Mouse (Mus musculus) ES-CJ7 (cell line): ENCODE measurements around the gene Ace.
A peak's percentile ranks its signal among the peaks of the same experiment; 100 is the strongest.

ENCODE experiments used
- DNase-seq: peaks from one replicate; pipeline ENCODE4 v3.0.0; 2011; ENCODE audit warnings: low read depth, low spot score

Gene Ace

GRCm38 (mm10) chr11:105944770-105945672 is 22.7 kb upstream of the Ace start:
- no peak for DNase-seq

GRCm38 (mm10) chr11:105946694-105947154 is 21.0 kb upstream of the Ace start:
- DNase-seq = no peak

GRCm38 (mm10) chr11:105948255-105948654 is 19.5 kb upstream of the Ace start:
- DNase-seq = no peak

- DNase-seq = peak; percentile 81
These were observed 17.2 kb upstream of the Ace start for GRCm38 (mm10) chr11:105950519-105950918.

GRCm38 (mm10) chr11:105951601-105952044 is 16.1 kb upstream of the Ace start:
- no peak for DNase-seq

GRCm38 (mm10) chr11:105952111-105952510 is 15.6 kb upstream of the Ace start:
- DNase-seq = no peak

DNA sequence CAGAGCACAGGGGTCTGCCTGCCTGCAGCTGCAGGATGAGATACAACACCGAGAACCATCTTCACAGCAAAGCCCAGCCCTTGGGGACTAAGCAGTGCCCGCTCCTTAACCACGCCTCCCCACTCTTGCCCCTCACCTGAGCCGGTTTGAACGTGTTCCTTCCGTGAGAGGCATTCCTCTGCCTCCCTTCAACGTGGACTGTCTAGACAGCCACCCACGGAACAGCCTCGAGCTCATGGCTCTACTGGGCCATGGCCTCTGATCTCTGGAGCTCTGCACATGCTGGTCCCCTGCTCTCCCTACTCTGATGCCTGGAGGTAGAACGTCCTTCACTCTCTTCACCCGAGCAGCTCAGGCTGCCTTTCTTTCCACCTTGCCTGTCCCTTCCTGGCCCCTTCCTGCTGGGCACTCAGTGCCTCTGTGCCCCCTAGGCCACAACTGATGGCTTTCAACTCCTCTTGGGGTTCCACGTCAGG is 14.8 kb upstream of the Ace start, which contains the start of gene Cyb561:
Gene Cyb561, minus strand, starts transcription at position 426 of the 476 bp plus-strand sequence.
- DNase-seq = peak; percentile 45

DNA sequence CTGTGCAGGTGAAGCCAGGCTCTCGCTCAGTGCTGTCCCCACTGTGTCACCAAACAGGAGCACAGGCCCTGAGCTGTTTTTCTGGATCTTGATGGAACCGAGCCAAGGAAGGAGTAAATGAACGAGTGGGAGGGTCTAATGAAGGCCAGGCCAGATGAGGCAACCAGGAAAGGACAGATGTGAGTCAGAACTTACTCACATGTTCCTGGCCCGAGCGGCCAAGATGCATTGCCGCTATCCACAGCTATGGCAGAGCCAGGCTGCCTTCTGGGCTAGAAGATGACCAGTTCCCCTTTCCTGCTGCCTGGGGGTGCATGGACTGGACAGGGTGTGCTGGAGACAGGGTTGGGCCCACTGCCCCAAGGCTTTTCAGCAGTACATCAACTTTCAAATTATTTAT is 14.3 kb upstream of the Ace start:
- no peak for DNase-seq

- DNase-seq = peak; percentile 65
These were observed 11.8 kb upstream of the Ace start for GRCm38 (mm10) chr11:105955815-105956430.

DNA sequence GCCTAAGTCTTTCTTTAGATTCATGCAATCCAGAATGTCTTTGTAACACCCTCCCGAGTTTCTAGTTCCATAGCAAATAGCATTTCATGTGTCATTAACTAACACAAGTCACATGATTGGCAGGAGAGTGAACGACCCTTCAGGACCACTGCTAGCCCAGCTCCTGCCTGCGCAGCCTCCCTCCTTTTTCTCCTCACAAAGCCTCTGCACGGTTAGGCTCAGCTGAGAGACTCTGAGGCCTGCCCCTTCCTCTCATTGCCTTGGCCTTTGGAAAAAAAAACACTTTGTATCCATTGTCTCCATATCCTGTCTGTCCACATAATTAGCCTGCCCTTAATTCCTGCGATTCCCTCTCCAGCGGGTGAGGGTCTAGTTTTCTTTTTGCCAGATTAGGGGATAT is 10.2 kb upstream of the Ace start:
- no peak for DNase-seq

GRCm38 (mm10) chr11:105958566-105958965 is 9.2 kb upstream of the Ace start:
- no peak for DNase-seq

DNA sequence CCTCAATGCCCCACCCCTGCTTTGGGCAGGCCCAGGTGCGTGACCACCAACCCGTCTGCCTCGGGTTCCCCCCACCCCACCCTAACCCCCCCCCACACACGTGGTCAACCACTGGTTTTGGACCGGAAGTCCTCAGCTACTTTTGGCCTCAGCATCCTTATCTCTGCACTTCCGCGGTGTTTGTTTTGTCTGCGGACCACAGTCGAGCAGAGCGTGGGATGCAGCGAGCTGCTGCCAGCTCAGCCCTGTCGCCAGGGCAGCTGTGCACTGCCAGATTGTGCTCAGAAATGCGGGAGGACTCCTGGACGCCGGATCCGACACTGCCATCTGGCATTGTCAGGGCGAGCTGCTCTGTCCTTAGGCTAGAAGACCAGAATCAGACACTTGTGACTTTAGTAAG is 8.4 kb upstream of the Ace start:
- no peak for DNase-seq

GRCm38 (mm10) chr11:105964691-105965090 is 3.1 kb upstream of the Ace start:
- peak; percentile 74 for DNase-seq

DNA sequence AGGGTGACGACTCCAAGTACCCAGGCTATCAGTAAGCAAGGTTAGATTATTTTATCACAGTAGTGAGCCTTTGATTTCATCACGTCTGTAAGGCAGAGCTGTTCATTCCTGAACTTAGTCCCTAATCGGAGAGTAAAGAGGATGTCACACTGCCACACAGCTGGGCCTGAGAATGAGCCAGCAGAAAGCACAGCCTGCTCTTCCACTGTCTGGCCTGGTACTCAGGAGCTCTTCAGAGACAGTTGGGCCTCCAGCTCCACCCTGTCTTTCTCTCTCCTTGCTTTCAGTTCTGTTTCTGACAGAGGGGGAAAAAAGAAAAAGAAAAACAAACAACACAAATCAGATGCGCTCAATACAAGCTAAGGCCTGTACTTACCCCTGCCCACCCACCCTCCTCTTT is 1.5 kb upstream of the Ace start:
- no peak for DNase-seq

GRCm38 (mm10) chr11:105968948-105969347 is 1.2 kb downstream of the Ace start:
- DNase-seq = no peak

DNA sequence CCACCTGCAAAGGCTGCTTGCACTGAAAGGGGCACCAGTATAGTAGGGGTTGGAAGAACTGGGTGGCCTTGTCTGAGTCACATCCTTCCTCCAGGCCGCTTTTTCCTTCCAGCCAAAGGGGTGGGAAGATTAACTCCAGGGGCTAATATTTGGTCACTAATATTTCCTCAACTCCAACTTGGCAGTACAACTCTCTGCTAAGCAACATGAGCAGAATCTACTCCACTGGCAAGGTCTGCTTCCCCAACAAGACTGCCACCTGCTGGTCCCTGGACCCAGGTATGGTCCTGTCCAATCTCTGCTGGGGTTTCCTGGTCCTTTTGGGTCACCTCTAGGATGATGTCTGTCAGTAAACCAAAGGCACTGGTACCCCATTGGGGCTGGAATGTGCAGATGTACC is 1.8 kb downstream of the Ace start:
- DNase-seq = no peak

GRCm38 (mm10) chr11:105974593-105974992 is 6.8 kb downstream of the Ace start:
- DNase-seq = no peak

DNA sequence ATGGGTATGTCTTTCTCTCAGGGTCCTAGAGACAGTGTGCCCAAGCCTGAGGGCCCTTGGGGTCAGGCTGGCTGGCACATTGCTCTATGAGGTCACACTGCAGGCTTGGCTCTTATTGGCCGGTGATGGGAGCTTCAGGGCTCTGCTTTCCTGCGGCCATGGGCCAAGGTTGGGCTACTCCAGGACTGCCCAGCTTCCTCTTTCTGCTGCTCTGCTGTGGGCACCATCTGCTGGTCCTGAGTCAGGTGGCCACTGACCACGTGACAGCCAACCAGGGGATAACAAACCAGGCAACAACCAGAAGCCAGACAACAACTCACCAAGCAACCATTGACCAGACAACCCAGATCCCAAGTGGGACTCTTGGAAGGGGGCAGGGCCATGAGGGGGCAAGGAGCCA is 7.3 kb downstream of the Ace start:
- DNase-seq = no peak

DNA sequence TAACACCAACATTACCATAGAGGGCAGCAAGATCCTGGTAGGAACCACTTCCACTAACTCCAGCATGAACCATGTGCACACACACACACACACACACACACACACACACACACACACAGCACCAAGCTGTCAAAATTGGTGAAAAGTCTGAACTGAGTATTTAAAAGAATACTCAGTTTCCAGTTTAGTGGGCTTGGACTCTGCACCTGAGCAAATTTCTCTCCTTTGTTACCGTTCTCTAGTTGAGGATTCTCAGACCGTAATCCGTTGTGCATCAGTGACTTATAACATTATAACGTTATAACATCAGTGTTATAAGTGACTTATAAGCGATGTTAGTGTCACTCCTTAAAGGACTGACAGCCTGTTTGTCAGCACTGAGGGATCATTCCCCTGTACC is 7.9 kb downstream of the Ace start:
- no peak for DNase-seq

DNA sequence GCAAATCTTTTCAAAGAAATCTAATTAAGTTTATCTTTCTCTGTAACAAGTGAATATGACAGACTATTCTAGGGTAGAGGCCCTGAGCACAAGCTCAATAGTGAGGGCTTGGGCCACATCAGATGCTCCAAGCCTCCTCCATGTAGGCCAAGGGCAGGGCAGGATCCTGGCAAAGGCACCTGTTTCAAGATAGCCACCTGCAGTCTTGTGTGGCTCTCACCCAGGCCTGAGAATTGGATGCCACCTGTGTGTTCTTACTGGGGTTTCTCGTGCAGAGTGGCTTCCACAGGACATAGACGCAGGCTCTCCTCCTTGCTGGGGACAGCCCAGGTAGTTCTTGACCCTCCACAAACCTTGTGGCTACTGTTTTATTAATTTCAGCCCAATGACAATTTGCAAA is 10.5 kb downstream of the Ace start:
- no peak for DNase-seq

DNA sequence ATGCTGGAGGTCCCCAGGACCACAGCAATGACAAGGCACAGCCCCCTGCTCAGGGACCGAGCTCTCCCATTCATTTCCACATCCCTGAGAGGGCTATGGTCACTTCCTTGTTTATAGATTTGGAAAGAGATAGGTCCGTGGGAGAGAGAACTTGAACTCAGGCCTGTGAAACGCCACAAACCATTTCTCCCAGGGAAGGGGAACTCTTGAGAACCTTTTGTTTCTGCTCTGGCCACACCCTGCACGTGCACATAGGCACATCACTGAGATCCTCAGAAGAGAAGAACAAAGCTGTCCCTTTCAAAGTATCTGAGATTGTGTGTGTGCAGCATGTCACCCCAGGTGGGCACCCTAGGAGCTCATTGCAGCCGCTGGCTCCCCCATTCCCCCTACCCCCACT is 10.9 kb downstream of the Ace start:
- DNase-seq = no peak

DNA sequence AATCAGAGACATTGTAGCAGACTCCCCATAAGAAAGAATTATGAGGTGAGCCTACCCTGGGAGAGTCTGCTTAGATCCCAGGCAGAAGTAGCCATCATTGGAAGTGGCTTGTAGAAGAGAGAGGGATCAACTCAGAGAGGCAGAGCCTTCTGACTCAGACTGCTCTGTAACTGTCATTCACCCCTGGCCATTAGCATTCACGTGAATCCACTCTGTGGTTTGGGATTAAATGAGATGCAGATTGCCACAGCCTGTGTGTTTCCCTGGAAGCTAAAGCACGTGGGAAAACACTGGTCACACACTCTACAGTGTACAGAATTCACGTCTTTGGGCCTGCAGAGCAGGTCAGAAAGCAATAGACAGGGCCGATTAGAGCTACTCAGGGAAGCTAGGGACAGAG is 16.7 kb downstream of the Ace start:
- no peak for DNase-seq

DNA sequence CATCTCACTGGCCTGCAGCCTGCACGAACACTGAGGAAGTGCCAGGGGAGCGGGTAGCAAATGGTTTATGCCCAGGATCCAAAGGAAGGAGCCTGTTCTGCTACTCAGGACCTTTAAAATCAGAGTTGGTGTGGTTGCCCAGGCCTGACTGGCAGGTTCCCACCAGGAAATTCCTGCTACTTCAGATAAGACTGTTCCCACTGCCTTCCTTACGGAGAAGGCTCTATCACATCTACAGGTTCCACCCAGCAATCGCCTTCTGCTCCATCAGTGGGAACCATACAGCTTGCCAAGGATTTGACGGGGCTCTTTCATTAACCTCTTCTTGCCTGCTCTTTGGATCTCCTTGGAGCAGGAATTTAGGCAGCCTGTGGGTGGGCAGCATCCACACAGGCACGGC is 19.7 kb downstream of the Ace start:
- no peak for DNase-seq
